Mouse (Mus musculus) gastrocnemius, postnatal 14 days (tissue): Measurements from ENCODE around the gene Gm42674. TPM values are rescaled to one million over a fixed set of nuclear protein-coding genes. Genes with fewer than 3 reads are reported as not detected.

Experiments
- DNase-seq: peaks from one replicate; pipeline ENCODE4 v3.0.0; 2021; ENCODE audit warnings: mixed read lengths
- intact Hi-C: fragments of 180-260 bp; cut with DNase I; formaldehyde crosslinking; loops from one replicate; pipeline ENCODE4 v1.15.1; 2025; ENCODE audit warnings: low total_unique reads
- long read RNA-seq, 2 experiments: library from polyadenylated mRNA; stranded (forward); transcript quantifications; one replicate each; pipeline ENCODE4 v2.0.0; 2021
- total RNA-seq, 2 experiments: library from RNA; stranded (reverse); gene quantifications; 2 replicates each; pipeline ENCODE4 v1.2.3; 2021

The Gm42674 gene
- not detected for total RNA-seq
- long read RNA-seq, experiment 1: 0 reads
- long read RNA-seq, experiment 2: 0 reads

- intact Hi-C loops: no loop called here
- DNase-seq: no peak
These were observed at the start of gene Gm42674 for GRCm38 (mm10) chr3:90601486-90602110. TSS of gene Gm42674 (plus strand) at chr3:90601904.

GRCm38 (mm10) chr3:90552231-90552630, 49.5 kb upstream of the Gm42674 start:
- no peak for DNase-seq
- intact Hi-C loops: no loop called here

- intact Hi-C loops: no loop called here
- DNase-seq: peak; percentile 56
These were observed 45.8 kb upstream of the Gm42674 start for GRCm38 (mm10) chr3:90555954-90556353.

GRCm38 (mm10) chr3:90560008-90560628, 41.6 kb upstream of the Gm42674 start, which contains the start of gene S100a3:
TSS of gene S100a3 (plus strand) at chr3:90560578.
- DNase-seq: no peak
- intact Hi-C loops: no loop called here

GRCm38 (mm10) chr3:90574691-90575090, 27.0 kb upstream of the Gm42674 start:
- DNase-seq: peak; percentile 48
- intact Hi-C loops: no loop called here

- DNase-seq: no peak
- intact Hi-C loops: no loop called here
These were observed 26.4 kb upstream of the Gm42674 start for GRCm38 (mm10) chr3:90575320-90575719.

GRCm38 (mm10) chr3:90576351-90577001, 25.2 kb upstream of the Gm42674 start:
- DNase-seq: no peak
- intact Hi-C loops: no loop called here

- no peak for DNase-seq
- intact Hi-C loops: no loop called here
These were observed 22.3 kb upstream of the Gm42674 start for GRCm38 (mm10) chr3:90579433-90579832.

GRCm38 (mm10) chr3:90581141-90581540, 20.6 kb upstream of the Gm42674 start:
- intact Hi-C loops: loop anchor here (5.0 kb wide), 2 partner anchors 36 to 54 kb away; partner anchors contain the start of gene S100a14
- no peak for DNase-seq

- intact Hi-C loops: loop anchor here (5.0 kb wide), 2 partner anchors 35 to 55 kb away; partner anchors contain the start of gene S100a14
- no peak for DNase-seq
These were observed 19.5 kb upstream of the Gm42674 start for GRCm38 (mm10) chr3:90582156-90582555.

- DNase-seq: no peak
- intact Hi-C loops: loop anchor here (5.0 kb wide), 2 partner anchors 35 to 55 kb away; partner anchors contain the start of gene S100a14
These were observed 19.1 kb upstream of the Gm42674 start for GRCm38 (mm10) chr3:90582556-90582955.

- intact Hi-C loops: loop anchor here (5.0 kb wide), 2 partner anchors 33 to 57 kb away; partner anchors contain the start of gene S100a14
- no peak for DNase-seq
These were observed 17.8 kb upstream of the Gm42674 start for GRCm38 (mm10) chr3:90583893-90584292.

GRCm38 (mm10) chr3:90585595-90585994, 16.1 kb upstream of the Gm42674 start:
- intact Hi-C loops: no loop called here
- DNase-seq: peak; percentile 63

GRCm38 (mm10) chr3:90586016-90586643, 15.6 kb upstream of the Gm42674 start:
- no peak for DNase-seq
- intact Hi-C loops: no loop called here

- DNase-seq: peak; percentile 83
- intact Hi-C loops: no loop called here
These were observed 14.8 kb upstream of the Gm42674 start for GRCm38 (mm10) chr3:90586906-90587305.

- intact Hi-C loops: no loop called here
- DNase-seq: peak; percentile 11
These were observed 14.2 kb upstream of the Gm42674 start for GRCm38 (mm10) chr3:90587361-90588101.

GRCm38 (mm10) chr3:90589390-90589789, 12.3 kb upstream of the Gm42674 start:
- DNase-seq: no peak
- intact Hi-C loops: no loop called here

- intact Hi-C loops: no loop called here
- DNase-seq: no peak
These were observed 11.8 kb upstream of the Gm42674 start, which contains the start of gene S100a2 for GRCm38 (mm10) chr3:90589947-90590346. TSS of gene S100a2 (plus strand) at chr3:90590247.

- intact Hi-C loops: no loop called here
- DNase-seq: no peak
These were observed 7.2 kb upstream of the Gm42674 start for GRCm38 (mm10) chr3:90594466-90594865.
